Mouse (Mus musculus): ENCODE results near the gene Bcas3. TPM values are rescaled to one million over a fixed set of nuclear protein-coding genes. Genes with fewer than 3 reads are reported as not detected.

Gene Bcas3
- total and polyA plus RNA-seq, 2 experiments from 2014 or later = 31.6 to 32.3 TPM

GRCm38 (mm10) chr11:85835001-85835752 lies 482.2 kb downstream of the Bcas3 start:
- peaks cover 75% of the 10 kb centered on the region for H3K27me3 ChIP-seq (ENCODE audit: insufficient read depth, low read length)
- no peak overlapping the region for H3K9ac ChIP-seq (replicated peaks; ENCODE audit: low read length)
- ATAC-seq (no peak), DNase-seq (ENCODE audit: low spot score) (no peak)
- no peak overlapping the region for H3K4me3 ChIP-seq (ENCODE audit: low read length)
- no peak for TF ChIP-seq CTCF (IDR thresholded peaks at IDR 0.05; ENCODE audit: low read depth)
- no peak overlapping the region for H3K27ac ChIP-seq
- no peak overlapping the region for H3K4me2 ChIP-seq (ENCODE audit: low read depth, low read length)
- no peaks in the 10 kb centered on the region for H3K9me3 ChIP-seq (ENCODE audit: low read length)
- 7% methylated on average over 9 of the region's 9 CpGs for WGBS
- H3K36me3 ChIP-seq (ENCODE audit: insufficient read depth, low read length) = no peaks in the 10 kb centered on the region
- H3K4me1 ChIP-seq (ENCODE audit: insufficient read depth, low read length) = no peaks in the 10 kb centered on the region

DNA sequence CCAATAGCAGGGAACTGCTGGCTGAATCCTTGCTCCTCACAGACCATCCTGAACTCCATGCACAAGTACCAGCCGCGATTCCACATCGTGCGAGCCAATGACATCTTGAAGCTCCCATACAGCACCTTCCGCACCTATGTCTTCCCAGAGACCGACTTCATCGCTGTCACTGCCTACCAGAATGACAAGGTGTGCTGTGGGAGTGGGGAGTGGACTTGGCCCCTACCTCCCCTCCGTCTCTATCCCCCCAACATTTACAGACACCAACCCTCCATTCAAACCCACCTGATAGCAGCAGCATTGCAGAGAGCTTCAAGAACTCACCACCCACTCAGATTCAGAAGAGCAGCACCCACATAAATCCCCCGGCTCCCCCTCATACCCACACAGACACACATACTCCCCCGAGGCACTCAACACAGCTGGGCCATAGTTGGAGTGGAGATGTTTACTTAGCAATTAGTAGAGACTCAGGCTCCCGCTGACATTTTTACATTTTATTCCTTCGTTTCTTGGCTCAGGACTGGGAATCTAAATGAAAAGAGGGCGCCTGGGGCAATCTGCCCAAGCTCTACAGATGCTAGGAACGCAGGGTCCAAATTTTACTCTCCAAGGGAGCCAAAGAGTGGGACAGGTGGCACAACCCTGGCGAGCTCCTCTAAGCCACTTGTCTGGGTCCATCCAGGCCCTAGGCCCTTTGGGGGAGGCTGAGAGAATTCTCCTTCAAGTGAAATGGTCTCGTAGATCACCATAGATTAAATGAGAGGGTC lies 483.0 kb downstream of the Bcas3 start:
- no peaks in the 10 kb centered on the region for H3K36me3 ChIP-seq (ENCODE audit: insufficient read depth, low read length)
- H3K27ac ChIP-seq = no peak overlapping the region
- no peak for TF ChIP-seq CTCF (IDR thresholded peaks at IDR 0.05; ENCODE audit: low read depth)
- H3K4me3 ChIP-seq (ENCODE audit: low read length) = 0 out of 2 replicates have a peak overlapping the region, but pooled peaks have one; percentile 4
- DNase-seq (ENCODE audit: low spot score) = no peak
- H3K9ac ChIP-seq (replicated peaks; ENCODE audit: low read length) = no peak overlapping the region
- no peaks in the 10 kb centered on the region for H3K9me3 ChIP-seq (ENCODE audit: low read length)
- no peak for ATAC-seq
- no peaks in the 10 kb centered on the region for H3K4me1 ChIP-seq (ENCODE audit: insufficient read depth, low read length)
- 6% methylated on average over 16 of the region's 16 CpGs for WGBS
- H3K4me2 ChIP-seq (ENCODE audit: low read depth, low read length) = no peak overlapping the region
- peaks cover 77% of the 10 kb centered on the region for H3K27me3 ChIP-seq (ENCODE audit: insufficient read depth, low read length)

- H3K27me3 ChIP-seq (ENCODE audit: insufficient read depth, low read length) = peaks cover 76% of the 10 kb centered on the region
- no peak overlapping the region for H3K27ac ChIP-seq
- DNase-seq (ENCODE audit: low spot score) (no peak), ATAC-seq (no peak)
- H3K36me3 ChIP-seq (ENCODE audit: insufficient read depth, low read length) = no peaks in the 10 kb centered on the region
- H3K4me3 ChIP-seq (ENCODE audit: low read length) = 0 out of 2 replicates have a peak overlapping the region, but pooled peaks have one; percentile 4
- TF ChIP-seq CTCF (IDR thresholded peaks at IDR 0.05; ENCODE audit: low read depth) = no peak
- H3K4me2 ChIP-seq (ENCODE audit: low read depth, low read length) = no peak overlapping the region
- WGBS = 4% methylated on average over 32 of the region's 32 CpGs
- H3K4me1 ChIP-seq (ENCODE audit: insufficient read depth, low read length) = no peaks in the 10 kb centered on the region
- H3K9me3 ChIP-seq (ENCODE audit: low read length) = no peaks in the 10 kb centered on the region
- H3K9ac ChIP-seq (replicated peaks; ENCODE audit: low read length) = no peak overlapping the region
Observed at GRCm38 (mm10) chr11:85836523-85837290, 483.7 kb downstream of the Bcas3 start.

GRCm38 (mm10) chr11:85837291-85837647 lies 484.3 kb downstream of the Bcas3 start:
- Histone ChIP-seq H3K36me3 (ENCODE audit: insufficient read depth, low read length) (no peaks in the 10 kb centered on the region), H3K4me1 (ENCODE audit: insufficient read depth, low read length) (no peaks in the 10 kb centered on the region), H3K27ac (no peak overlapping the region), H3K4me2 (ENCODE audit: low read depth, low read length) (no peak overlapping the region), H3K9ac (replicated peaks; ENCODE audit: low read length) (no peak overlapping the region), H3K9me3 (ENCODE audit: low read length) (no peaks in the 10 kb centered on the region), H3K27me3 (ENCODE audit: insufficient read depth, low read length) (peaks cover 73% of the 10 kb centered on the region), H3K4me3 (ENCODE audit: low read length) (no peak overlapping the region)
- no peak for DNase-seq (ENCODE audit: low spot score)
- TF ChIP-seq CTCF (IDR thresholded peaks at IDR 0.05; ENCODE audit: low read depth) = no peak
- 3% methylated on average over 18 of the region's 18 CpGs for WGBS
- no peak for ATAC-seq

DNA sequence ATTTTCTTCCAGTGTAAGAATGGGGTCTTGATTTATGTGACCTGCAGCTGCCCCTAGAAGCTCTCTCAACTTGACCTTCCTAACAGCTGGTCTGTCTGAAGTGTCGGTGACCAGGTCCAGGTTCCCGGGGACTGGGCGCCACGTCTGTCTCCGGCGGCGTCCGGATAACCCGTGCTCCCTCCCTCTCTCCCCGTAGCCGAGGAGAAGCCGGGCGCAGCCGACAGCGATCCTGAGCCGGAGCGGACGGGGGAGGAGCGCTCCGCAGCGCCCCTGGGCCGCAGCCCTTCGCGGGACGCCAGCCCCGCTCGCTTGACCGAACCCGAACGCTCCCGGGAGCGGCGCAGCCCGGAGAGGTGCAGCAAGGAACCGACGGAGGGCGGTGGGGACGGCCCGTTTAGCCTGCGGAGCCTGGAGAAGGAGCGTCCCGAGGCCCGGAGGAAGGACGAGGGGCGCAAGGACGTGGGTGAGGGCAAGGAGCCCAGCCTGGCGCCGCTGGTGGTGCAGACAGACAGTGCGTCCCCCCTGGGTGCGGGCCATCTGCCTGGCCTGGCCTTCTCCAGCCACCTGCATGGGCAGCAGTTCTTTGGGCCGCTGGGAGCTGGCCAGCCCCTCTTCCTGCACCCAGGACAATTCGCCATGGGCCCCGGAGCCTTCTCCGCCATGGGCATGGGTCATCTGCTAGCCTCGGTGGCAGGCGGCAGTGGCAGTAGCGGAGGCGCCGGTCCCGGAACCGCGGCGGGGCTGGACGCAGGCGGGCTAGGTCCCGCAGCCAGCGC lies 484.9 kb downstream of the Bcas3 start:
- ATAC-seq (no peak), DNase-seq (ENCODE audit: low spot score) (no peak)
- Histone ChIP-seq H3K9ac (replicated peaks; ENCODE audit: low read length) (0 out of 2 replicates have a peak overlapping the region, but pooled peaks have one; percentile 9), H3K9me3 (ENCODE audit: low read length) (no peaks in the 10 kb centered on the region), H3K27ac (no peak overlapping the region), H3K4me2 (ENCODE audit: low read depth, low read length) (peak overlapping the region; percentile 29), H3K27me3 (ENCODE audit: insufficient read depth, low read length) (peaks cover 78% of the 10 kb centered on the region), H3K4me1 (ENCODE audit: insufficient read depth, low read length) (no peaks in the 10 kb centered on the region), H3K4me3 (ENCODE audit: low read length) (peak overlapping the region; percentile 22), H3K36me3 (ENCODE audit: insufficient read depth, low read length) (no peaks in the 10 kb centered on the region)
- no peak for TF ChIP-seq CTCF (IDR thresholded peaks at IDR 0.05; ENCODE audit: low read depth)
- 1% methylated on average over 51 of the region's 67 CpGs for WGBS
